In the genomic region with DNA sequence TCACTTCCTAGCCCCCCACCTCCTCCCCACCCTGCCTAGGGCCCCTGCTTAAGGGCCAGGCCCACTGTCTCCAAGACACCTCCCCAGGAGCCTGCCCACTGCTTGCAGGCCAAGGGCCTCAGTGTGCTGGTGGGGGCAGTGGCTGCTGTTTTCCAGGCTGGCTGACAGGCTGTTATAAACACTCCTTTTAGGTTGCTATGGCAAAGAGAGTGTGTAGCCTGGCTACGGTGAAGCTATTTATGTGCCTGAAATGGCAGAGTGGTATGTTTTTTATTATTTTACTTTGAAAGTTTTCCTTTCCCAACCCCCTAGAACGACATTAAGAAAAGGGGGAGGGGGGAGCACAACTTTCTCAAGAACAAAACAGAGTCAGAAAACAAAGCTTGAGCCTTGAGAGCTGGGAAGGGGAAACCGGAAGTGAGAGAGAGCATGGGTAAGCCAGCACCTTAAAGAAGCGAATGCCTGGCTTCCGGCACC, we compare ENCODE assay signal across 9 mouse cellular contexts. TPM values are rescaled to one million over a fixed set of nuclear protein-coding genes. Genes with fewer than 3 reads are reported as not detected.
DNase-seq lines count a peak whose midpoint lies in the region; ATAC-seq lines count a peak whose summit lies in the region.
"Had no signal": no experiment of that assay in that cellular context is flagged by ENCODE, and none has a peak within 500 bp of the region (broad histone marks: within the 10 kb centered on the region; RNA-seq: fewer than 3 reads in every experiment).

No protein-coding gene starts in this region.

- no peaks in the 10 kb centered on the region for H3K9me3 ChIP-seq in lung, embryonic 16.5 days (ENCODE audit: control insufficient read depth, low read length)
- H3K9me3 ChIP-seq in hindbrain, embryonic 12.5 days (replicated peaks) = no peaks in the 10 kb centered on the region
- no peaks in the 10 kb centered on the region for H3K9me3 ChIP-seq in limb, embryonic 11.5 days (ENCODE audit: control insufficient read depth, low read length)
- H3K9me3 ChIP-seq in stomach, embryonic 15.5 days = no peaks in the 10 kb centered on the region

- H3K36me3 ChIP-seq in lung, embryonic 16.5 days (ENCODE audit: control insufficient read depth, insufficient read depth, low read length) = no peaks in the 10 kb centered on the region
- no peaks in the 10 kb centered on the region for H3K36me3 ChIP-seq in hindbrain, embryonic 12.5 days
- H3K36me3 ChIP-seq in limb, embryonic 11.5 days (ENCODE audit: control insufficient read depth, insufficient read depth, low read length) = no peaks in the 10 kb centered on the region
- no peaks in the 10 kb centered on the region for H3K36me3 ChIP-seq in stomach, embryonic 15.5 days

- ATAC-seq in lung, embryonic 16.5 days (ENCODE audit: low read depth) = peak; percentile 59
- peak; percentile 50; the same call in 1 of the 2 replicates for ATAC-seq in hindbrain, embryonic 12.5 days (ENCODE audit: low FRiP score)
- ATAC-seq in limb, embryonic 11.5 days (ENCODE audit: insufficient number of reproducible peaks, low FRiP score, low TSS enrichment, low read depth) = peak; percentile 65; the same call in 1 of the 2 replicates
- peak; percentile 36; the same call in 1 of the 2 replicates for ATAC-seq in stomach, embryonic 15.5 days (ENCODE audit: insufficient read depth, low FRiP score, low read depth)
- no peak for ATAC-seq in granulocyte monocyte progenitor cell, adult 5-6 weeks (replicated peaks; ENCODE audit: poor library complexity, severe bottlenecking)

- H3K4me3 ChIP-seq in lung, embryonic 16.5 days (ENCODE audit: low read length) = no peak overlapping the region
- H3K4me3 ChIP-seq in hindbrain, embryonic 12.5 days = no peak overlapping the region
- H3K4me3 ChIP-seq in limb, embryonic 11.5 days (ENCODE audit: low read depth, low read length) = no peak overlapping the region
- no peak overlapping the region for H3K4me3 ChIP-seq in stomach, embryonic 15.5 days (replicated peaks)

- no peak for DNase-seq in lung, adult 18-20 months
- DNase-seq in limb, embryonic 11.5 days (ENCODE audit: low spot score) = peak; percentile 54
- no peak for DNase-seq in kidney, postnatal 36 days
- no peak for DNase-seq in cerebellum, adult 9-11 months
- DNase-seq: heart, postnatal 4 days had no signal

- 28% methylated on average over 5 of the region's 5 CpGs for WGBS in lung, embryonic 16.5 days
- 30% methylated on average over 5 of the region's 5 CpGs for WGBS in hindbrain, embryonic 12.5 days
- WGBS in limb, embryonic 11.5 days = 26% methylated on average over 5 of the region's 5 CpGs
- 45% methylated on average over 5 of the region's 5 CpGs for WGBS in stomach, embryonic 15.5 days

- no peaks in the 10 kb centered on the region for H3K27me3 ChIP-seq in lung, embryonic 16.5 days (ENCODE audit: control insufficient read depth, insufficient read depth, low read depth, low read length)
- no peaks in the 10 kb centered on the region for H3K27me3 ChIP-seq in hindbrain, embryonic 12.5 days
- no peaks in the 10 kb centered on the region for H3K27me3 ChIP-seq in limb, embryonic 11.5 days (ENCODE audit: control insufficient read depth, insufficient read depth, low read length)
- no peaks in the 10 kb centered on the region for H3K27me3 ChIP-seq in stomach, embryonic 15.5 days (replicated peaks)

- H3K4me2 ChIP-seq in lung, embryonic 16.5 days (ENCODE audit: low read depth, low read length) = no peak overlapping the region
- no peak overlapping the region for H3K4me2 ChIP-seq in hindbrain, embryonic 12.5 days (replicated peaks)
- H3K4me2 ChIP-seq in limb, embryonic 11.5 days (ENCODE audit: low read depth, severe bottlenecking) = no peak overlapping the region
- no peak overlapping the region for H3K4me2 ChIP-seq in stomach, embryonic 15.5 days

- no peak overlapping the region; the same call in 1 of the 2 replicates for H3K27ac ChIP-seq in lung, embryonic 16.5 days (ENCODE audit: low read length)
- H3K27ac ChIP-seq in hindbrain, embryonic 12.5 days = 0 out of 2 replicates have a peak overlapping the region, but pooled peaks have one; percentile 30
- H3K27ac ChIP-seq in limb, embryonic 11.5 days (replicated peaks; ENCODE audit: low read depth, low read length) = peak overlapping the region; percentile 76
- peak overlapping the region; percentile 38 for H3K27ac ChIP-seq in stomach, embryonic 15.5 days

- peaks cover 26% of the 10 kb centered on the region for H3K4me1 ChIP-seq in lung, embryonic 16.5 days (replicated peaks; ENCODE audit: control insufficient read depth, insufficient read depth, low read length)
- peaks cover 38% of the 10 kb centered on the region for H3K4me1 ChIP-seq in hindbrain, embryonic 12.5 days
- H3K4me1 ChIP-seq in limb, embryonic 11.5 days (ENCODE audit: control insufficient read depth, insufficient read depth, low read length) = peaks cover 21% of the 10 kb centered on the region
- H3K4me1 ChIP-seq in stomach, embryonic 15.5 days = peaks cover 18% of the 10 kb centered on the region

- H3K9ac ChIP-seq in lung, embryonic 16.5 days (ENCODE audit: low read length) = no peak overlapping the region
- no peak overlapping the region for H3K9ac ChIP-seq in hindbrain, embryonic 12.5 days
- H3K9ac ChIP-seq in limb, embryonic 11.5 days (ENCODE audit: low read length) = no peak overlapping the region
- no peak overlapping the region for H3K9ac ChIP-seq in stomach, embryonic 15.5 days

RNA-seq across cellular contexts. Expression of a gene that starts 37.9 kb away (rescaled TPM):
- 7.7 and 9.0 TPM in 2 replicates for polyA plus RNA-seq in lung, embryonic 16.5 days (2015; fragmentation: Nextera tagmentation; extraction: Ambion mirVana)
- polyA plus RNA-seq in hindbrain, embryonic 12.5 days (2016; fragmentation: Nextera tagmentation; extraction: Ambion mirVana) = 12.2 and 16.3 TPM in 2 replicates
- polyA plus RNA-seq in limb, embryonic 11.5 days (2014; fragmentation: Nextera tagmentation; extraction: Ambion mirVana) = 5.8 and 7.4 TPM in 2 replicates
- 21.5 and 22.0 TPM in 2 replicates for polyA plus RNA-seq in stomach, embryonic 15.5 days (2015; fragmentation: Nextera tagmentation; extraction: Ambion mirVana)
- total RNA-seq in granulocyte monocyte progenitor cell, adult 5-6 weeks (2014; fragmentation: Nextera tagmentation) = 44.2 and 58.3 TPM in 2 replicates
- total RNA-seq in granulocyte monocyte progenitor cell, adult 5-6 weeks (2017) = 27.1 and 32.1 TPM in 2 replicates
